Mouse (Mus musculus) skeletal muscle tissue, adult 2 months (tissue): ENCODE measurements around the gene Fam129a.

Experiments used
- DNase-seq: peaks from one replicate; pipeline ENCODE4 v3.0.0-alpha.2; 2012; ENCODE audit warnings: low read depth, low spot score

Fam129a gene

DNA sequence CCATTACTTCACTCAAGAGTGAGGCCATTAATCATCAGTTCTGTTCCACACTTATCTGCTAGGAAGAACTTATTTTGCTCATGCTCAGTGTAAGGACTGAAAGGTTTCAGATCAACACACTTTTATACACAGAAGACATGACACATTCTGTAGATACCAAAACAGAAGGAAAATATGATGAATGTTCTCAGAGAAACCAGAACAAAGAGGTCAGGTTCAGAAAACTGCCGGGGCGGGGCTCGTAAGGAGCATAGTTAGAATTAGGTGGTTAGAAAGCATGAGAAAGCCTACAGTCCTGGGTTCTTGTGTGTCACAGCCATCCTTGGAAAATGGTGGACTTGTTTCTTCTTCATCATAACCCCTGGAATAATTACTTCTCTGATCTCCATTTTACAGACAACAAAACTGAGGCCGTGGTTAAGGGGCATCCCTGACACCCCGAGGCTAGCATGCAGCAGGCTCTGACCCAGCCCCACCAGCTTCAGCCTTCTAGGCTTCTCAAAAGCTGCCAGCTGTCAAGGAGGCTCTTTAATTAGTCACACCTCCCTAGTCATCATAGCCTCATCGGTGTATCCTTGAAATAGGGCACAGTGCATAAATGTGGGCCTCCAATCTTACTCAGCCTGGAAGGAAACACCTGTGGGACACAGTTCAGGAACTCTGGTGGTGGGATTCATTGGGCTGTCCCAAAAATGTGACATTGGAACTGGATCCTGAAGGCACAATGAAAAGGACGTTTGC lies 127.1 kb downstream of the Fam129a start:
- DNase-seq: no peak

DNA sequence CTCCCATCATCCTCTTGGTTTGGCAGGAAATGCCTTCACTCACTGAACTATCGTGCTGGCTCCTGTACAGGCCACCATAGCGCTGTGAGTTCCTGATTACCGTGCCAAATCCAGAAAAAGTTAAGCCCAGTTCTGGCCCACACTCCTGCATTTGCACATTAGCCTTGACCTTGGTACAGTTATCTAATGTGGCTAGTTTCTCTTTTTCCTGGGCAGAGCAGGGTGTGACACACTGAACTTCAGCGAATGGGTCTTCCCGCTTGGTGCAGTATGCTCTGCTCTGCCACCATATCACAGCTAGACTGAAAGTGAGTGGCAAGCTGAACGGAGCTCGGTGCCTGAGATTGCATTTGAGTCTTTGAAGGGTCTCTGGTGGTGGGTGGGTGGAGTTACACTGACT lies 128.4 kb downstream of the Fam129a start:
- DNase-seq: no peak

DNA sequence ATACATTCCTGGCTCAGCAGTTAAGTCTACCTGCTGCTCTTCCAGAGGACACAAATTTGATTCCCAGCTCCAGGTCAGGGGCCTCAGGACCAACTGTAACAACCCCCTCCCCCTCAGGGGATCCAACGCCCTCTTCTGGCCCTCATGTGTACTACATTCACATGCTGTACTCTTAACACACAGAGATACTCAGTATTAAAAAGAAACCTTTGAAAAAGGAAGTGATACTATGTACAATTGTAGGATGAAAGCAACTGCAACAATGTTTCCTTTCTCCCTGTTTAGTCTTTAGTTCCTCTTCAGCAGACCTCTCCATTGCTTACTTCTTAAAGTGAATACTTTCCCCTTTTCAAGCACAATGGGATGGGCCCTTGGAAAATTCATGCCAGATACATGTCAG lies 131.8 kb downstream of the Fam129a start:
- no peak for DNase-seq

DNA sequence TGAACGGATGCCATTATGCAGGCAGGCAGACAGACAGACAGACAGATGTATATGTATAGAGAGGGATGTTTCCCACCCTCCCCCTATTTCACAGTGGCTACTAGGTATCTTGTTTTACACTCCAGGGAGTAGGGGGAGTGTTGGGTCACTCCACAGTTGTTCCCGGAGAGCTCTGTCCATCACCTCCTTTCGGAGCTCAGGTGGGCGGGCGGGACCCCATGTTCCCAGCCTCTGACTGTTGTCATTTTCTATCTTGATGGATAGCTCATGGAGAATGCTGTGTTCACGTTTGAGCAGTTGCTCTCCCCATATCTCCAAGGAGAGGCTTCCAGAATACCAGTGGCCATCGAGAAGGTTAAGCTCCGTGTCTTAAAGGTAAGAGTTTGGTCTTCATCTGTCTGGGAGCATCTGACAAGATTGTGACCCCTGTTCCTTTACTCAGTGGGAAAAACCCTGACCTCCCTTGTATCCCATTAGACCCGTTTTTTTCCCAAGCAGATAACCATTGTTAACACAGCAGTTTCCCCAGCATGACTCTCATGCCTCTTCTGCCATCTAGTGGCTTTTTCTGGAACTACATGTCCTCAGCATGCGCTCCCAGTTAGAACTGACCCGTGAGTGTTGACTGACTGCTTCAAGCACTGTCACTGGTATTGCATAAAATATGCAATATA lies 134.9 kb downstream of the Fam129a start:
- DNase-seq: peak; percentile 70

DNA sequence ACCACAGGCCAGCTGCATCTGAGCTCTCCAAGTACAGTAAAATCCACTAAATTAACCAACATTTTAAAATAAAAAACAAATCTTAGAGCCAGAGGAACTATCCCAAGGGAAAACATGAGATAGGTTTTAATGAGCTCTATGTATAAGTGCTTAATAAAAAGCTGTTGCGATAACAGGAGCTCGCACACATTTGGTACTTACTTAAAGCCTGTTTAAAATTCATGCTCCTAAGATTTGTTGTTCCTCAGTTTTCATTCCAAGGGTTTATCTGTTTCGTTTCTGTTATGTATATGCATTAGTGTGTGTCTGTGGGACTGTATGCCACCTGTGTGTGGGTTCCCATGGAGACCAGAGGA lies 135.4 kb downstream of the Fam129a start:
- no peak for DNase-seq

DNA sequence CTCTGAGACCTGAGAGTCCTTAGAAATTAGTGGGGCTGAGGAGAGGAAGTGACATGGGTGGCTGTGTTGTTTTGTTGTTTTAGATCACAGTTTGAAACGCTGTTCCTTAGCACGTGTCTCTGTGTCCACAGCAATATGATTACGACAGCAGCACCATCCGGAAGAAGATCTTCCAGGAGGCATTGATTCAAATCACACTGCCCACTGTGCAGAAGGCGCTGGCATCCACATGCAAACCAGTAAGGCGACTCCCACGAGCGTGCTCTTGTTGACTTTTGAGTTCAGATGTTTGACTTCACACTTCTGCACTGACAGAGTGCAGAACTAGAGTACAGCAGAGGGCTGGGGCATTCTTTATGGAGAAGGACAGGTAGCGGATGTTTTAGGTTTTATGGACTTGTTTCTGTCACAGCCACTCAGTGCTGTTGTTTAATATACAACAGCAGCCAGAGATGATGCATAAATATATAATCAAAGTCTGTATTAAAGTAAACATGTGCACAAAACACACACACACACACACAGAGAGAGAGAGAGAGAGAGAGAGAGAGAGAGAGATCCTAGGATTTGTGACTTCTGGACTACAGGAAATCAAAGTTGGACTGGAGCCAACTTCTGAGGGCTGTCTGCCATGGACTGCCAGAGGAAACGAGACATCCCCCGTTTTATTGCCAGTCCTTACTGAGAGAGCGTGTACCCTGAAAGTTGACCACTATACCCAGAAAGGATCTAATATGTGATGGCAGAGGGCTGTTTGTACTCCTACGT lies 138.2 kb downstream of the Fam129a start:
- no peak for DNase-seq

DNA sequence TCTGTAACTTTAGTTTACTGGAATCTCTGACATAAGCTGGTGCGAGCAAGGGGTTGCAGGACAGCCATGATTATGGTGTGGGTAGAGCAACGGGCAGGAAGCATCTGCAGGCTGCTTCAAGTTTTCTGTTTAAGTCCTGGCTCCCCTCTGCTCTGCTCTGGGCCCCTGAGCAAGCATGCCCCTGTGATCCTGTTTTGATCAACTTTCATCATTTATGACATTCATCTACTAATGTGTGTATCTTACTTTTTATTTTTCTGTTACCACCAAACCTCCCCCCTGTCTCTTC lies 138.7 kb downstream of the Fam129a start:
- DNase-seq: no peak

DNA sequence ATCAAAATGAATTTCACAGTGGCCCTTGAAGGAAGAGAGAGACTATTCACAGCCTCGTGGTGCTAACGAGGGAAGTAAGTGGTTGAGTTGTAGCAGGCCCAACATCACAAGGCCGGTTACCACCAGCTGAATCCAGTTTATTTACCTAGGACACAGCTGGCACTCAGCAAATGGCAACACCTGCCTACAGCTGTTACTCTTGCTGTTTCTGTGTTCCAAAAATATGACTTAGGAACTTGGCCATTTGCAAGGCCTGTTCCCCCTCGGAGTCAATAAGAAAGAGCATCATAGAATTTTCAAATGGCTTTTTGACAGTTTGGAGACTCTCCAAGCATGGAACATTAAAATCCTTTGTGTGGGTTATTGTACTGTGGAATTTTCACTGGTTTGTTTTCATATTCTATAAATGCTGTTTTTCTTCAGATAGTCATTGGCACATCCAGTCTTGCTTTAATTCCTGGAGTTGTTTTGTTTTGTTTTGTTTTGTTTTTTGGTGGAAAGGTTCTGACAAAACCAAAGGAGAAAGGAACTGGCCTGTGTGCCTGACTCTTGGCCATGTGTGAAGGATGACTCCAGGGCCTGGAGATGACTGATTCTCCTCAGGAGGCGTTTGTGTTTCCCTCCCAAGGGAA lies 139.6 kb downstream of the Fam129a start:
- no peak for DNase-seq

DNA sequence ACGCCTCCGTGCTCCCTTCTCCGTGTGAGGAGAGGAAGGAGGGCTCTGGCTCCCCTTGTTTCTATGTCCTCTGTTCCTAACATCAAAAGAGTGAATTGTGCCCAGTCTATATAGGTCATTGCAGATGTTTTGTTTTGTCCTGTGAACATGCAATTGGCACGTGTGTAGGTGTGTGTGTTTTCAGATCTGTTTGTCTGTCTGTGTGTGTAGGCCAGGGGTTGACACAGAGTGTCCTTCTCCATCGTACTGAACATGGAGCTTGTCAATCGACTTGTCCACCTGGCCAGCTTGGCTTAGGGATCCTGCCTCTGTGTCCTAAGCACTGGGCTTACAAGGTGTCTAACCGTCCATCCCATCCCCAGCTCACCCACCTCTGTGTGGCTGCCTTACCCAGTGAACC lies 140.1 kb downstream of the Fam129a start:
- no peak for DNase-seq

DNA sequence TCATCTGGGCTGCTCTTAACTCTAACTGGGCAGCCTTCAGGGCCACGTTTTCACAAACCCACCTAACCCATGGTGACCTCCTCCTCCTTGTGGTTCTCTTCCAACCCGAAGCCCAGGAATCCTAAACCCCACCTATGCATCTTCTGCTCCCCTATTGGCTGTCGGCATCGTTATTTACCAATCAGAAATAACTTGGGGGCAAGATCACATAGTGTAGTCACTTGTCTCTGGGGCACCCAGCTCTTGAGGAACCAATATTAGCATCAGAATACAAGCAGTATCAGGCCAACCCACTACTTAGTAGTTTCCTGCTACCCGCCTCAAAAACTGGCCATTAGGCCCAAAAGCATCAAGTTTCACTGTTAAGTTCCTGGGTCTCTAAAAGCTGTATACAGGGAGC lies 141.7 kb downstream of the Fam129a start:
- no peak for DNase-seq

DNA sequence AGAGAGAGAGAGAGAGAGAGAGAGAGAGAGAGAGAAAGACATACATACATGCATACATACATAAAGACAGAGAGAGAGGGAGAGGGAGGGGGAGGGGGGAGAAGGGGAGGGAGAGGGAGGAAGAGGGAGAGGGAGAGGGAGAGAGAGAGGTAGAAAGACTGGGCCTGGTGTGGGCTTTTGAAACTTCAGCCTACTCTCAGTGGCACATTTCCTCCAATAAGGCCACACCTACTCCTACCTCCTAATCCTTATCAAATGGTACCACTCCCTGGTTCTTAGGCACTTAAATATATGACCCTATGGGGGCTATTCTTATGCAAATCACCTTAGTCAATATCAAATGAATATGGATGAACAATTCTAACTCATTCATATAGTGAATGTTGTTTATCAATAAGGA lies 142.6 kb downstream of the Fam129a start:
- no peak for DNase-seq

DNA sequence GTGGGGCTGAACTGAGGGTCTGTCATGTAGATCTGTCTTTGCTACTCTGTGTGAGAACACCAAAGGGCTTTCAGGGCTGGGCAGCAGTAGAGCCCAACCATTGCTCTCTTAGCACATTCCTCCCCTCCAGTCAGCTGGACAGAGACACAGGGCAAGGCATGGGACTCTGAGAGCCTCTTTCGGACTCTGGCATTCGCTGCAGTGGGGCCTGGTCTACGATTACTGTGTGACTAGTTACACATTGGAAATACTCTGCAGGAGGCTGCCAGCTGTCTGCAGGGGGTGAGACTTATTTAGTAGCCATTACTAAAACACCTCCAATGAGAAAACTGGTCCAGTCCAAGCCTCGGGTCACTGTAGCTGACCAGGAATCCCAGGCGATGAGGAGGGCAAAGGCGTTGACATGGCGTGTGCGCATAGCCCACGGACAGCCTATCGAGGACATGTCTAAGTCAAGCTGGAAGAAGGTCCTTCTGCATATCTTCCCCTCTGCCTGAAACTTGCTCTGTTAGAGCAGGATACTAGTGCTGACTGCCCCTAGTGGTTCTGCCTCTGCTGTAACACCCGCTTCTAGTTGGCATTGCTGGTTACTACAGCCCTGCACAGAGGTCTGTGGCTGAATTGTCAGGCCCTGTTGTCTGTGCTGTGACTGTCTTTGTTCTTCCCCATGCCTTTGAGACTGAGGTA lies 145.2 kb downstream of the Fam129a start:
- DNase-seq: no peak

DNA sequence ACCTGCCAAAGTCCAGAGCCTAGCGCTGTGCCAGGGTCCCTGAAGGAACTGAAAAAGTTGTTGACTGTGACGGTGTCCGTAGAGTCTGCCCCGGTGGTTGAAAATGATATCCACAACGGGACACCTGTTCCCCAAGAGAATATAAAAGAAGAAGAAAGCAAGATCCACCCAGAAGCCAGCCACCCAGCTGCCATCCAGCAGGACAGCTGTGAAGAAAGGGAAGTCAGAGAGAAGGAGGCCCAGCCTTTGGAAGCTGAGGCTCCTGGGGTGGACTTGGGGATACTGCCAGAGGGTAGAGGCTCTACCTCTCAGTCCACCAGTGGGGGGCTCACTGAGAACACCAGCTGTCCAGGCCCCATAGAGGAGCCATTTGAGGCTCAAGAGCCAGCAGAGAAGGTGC lies 146.6 kb downstream of the Fam129a start:
- no peak for DNase-seq

DNA sequence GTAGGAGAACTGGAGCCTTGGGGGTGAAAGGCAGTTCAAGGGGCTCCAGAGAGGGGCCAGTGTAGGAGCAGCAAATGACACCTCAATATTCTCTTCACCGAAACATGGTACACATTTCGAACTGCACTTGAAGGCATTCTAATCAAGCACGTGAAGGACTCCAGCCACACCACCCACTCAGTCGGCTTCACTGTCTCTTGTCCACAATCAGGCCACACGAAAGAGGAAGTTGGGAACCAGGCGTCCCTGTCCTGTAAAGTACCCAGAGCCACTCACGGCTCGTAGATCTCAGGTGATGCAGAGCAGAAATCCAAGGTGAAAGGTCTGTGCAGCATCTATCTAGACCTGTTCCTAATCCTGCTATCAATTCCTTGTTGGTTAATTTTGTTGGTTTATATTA lies 147.6 kb downstream of the Fam129a start:
- no peak for DNase-seq

DNA sequence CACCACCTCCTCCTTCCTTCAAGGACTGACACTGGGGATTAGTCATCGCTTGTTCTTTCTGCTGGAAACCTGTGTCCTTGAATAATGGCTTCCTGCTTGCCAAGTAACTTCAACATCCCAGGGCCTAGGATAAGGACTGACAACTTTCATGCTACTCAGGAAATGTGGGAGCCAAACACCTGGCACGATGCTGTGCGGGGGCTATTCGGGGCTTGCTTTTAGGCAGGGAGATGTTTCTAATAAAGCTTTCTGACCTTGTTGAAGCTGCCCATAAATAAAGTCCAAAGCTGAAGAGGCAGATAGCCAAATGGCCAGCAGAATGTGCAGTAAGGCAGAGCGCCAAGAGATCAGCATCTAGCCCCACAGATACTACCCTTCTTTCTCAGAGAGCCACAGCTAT lies 148.9 kb downstream of the Fam129a start:
- DNase-seq: no peak

DNA sequence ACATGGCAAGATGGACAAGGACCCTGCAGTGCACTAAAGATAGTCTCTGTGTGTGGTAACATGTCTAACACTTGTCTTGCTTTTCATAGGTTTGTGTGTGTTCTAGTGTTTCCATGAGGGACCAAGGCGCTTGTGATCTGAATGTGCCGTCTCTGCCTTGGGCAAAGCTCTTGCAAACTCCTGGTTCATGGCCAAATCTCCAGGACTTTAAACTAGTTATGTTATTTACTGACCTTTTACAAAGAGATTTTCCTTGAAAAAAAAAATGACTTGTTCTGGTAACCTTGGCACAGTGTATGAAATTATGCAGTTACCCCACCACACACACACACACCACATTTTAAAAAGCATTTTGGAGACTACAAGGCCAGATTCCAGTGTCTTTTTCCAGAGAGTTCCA lies 149.6 kb downstream of the Fam129a start:
- no peak for DNase-seq

DNA sequence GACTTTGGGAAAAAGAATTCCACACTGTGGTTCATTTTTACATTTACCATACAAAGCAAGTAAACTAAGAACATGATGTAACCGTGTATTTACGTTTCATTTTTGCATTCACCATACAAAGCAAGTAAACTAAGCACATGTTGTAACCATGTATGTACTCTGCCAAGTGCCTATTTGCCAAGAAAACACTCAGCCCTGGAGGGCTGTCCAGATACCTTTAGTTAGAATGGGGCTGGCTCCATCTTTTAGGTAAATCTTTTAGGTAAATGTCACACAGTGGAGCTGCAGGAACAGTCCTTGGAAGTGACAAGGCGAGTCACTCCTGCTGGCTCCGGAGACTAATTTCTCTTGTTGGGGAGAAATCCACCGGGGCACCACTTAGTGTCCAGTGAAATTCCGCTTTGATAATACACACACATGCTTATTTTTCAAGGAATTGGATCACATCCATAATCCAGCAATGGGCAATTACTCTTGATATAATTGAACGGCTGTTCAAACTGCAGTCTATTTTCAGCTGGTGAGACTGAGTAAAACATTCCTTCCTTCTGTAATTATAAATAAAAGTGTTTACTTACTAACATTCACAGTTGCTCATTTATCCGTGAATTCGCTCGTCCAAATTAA lies 150.5 kb downstream of the Fam129a start:
- no peak for DNase-seq

DNA sequence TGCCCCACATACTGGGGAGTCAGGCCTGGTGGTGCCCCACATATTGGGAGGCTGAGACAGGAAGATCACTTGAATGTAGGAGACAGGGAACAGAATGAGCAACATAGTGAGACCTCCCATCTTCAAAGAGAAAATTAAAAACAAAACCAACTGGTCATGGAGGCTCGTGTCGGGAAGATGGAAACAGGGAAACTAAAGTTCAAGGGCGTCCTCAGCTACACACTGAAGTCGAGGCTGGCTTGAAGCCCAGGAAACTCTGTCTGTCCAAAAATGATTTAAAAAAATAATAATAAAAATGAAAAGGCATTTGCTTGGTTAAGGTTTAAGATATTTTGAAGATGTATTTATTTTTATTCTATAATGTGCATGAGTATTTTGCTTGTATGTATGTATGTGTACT lies 152.8 kb downstream of the Fam129a start:
- no peak for DNase-seq

DNA sequence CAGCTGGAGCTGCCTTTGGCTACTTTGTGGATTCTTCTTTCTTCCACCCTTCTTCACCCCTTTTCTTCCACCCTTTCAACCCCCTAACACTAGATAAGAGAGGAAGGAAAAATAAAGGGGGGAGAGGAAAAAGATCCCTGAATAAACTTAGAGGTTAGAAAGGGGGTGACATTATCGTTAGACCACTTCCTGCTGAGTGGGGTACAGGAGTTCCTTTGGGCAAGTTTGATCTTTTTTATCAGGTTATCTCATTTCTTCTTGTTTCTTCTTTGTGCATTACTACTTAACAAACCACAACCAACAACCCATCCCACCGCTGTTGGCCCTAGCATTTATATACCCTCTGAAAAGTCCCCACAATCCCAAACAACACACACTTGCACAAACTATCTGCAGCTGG lies 154.6 kb downstream of the Fam129a start:
- DNase-seq: no peak

DNA sequence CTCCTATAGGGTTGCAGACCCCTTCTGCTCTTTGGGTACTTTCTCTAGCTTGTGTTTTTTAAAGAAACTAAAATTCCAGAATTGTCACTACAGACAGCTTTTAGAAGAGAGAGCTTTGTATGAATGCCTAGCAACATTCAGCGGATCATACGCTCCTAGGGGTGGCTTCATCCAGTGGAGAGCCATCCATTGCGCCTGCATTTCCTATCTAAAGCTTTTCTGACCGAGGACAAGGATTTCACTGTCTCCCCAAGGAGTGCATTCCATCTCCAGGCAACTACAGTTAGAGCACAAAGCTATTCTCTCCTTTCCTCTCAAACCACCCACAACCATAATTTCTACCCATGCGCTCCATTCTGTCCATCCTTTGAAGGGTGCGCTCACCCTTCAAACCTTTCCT lies 155.4 kb downstream of the Fam129a start:
- DNase-seq: no peak

DNA sequence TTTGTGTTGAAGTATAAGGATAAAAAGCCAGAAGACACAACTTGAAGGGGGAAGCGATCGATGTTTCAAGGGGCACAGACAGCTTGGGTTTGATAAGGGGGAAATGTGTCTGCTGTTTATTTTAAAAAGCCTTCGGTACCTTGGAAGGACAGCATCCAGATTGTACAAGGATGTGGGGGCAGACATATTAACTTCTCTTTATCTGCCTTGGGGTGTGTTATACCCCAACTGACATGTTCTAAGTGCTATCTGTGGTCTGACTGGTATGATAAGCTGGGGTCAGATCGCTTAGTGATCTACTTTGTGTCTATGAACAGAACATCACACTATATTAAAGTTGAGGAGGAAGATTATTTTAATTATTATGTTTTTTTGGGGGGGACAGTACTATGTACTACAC lies 157.2 kb downstream of the Fam129a start:
- DNase-seq: no peak

DNA sequence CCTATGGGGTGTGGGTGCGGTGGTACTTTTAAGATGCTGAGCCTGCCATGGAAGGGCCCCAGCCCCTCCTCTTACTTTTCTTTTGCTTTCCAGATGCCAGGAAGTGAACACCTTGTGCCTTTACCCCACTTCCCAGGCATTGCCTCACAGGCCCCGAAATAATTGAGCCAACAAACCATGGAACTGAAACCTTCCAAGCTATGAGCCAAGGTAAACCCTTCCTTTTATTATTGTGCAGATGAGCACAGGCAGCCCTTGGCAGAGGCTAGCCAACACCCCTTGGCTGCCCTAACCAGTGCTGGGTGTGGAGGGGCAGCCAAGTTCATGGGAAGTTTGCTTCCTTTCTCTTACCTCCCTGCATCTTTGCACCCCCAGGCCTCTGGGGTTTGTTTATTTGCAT lies 166.2 kb downstream of the Fam129a start:
- DNase-seq: no peak
